Mouse (Mus musculus) embryo, embryonic 10.5 days (tissue): Measurements from ENCODE around the gene Gm3286.
"Not testable (repeated sequence)": the region's sequence is repeated elsewhere in the genome, so short reads cannot be mapped to it uniquely, and the experiment has no call there.

Experiments used
- DNase-seq: peaks from one replicate; pipeline ENCODE4 v3.0.0-alpha.2; 2015; ENCODE audit warnings: low spot score

Gene Gm3286

DNA sequence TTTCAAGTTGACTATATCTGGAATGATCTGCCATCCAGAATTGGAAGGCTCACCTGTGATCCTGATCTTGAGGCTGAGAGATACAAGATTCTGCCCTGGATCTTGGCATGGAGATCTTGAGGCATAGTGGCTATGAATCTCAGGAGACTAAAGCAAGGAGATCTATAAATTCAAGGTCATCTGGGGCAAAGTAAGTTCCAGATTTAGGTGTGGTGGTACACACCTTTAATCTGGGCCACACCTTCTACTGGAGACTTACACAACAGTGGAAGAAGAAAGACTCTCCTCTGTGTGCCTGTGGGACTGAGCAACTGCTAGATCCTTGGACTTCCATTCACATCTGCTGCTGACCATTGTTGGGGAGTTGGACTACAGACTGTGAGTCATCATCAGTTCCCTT, at the start of gene Gm3286:
Gene Gm3286 (plus strand): TSS at position 301 of the 400 bp plus-strand sequence.
- DNase-seq, result not testable (repeated sequence)
